Mouse (Mus musculus): ENCODE results near the gene Slc45a3.

DNA sequence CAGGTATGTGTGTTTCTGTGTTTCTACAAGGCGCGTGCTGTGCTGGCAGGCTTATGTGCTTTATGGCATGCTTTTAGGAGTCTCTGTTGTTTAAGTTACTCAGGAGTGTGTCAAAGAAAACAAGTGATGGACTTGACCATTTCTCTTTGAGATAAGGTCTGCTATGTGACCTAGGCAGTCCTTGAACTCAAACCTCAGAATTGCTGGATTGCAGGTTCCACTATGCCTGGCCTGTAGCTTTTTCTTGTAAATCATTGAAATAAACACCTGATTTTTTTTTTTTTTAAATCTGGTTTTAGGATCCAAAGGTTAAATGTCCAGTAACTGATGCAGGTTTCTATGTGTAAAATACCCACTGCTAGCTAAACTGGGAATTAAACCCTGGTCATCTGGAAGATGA lies 43.7 kb upstream of the Slc45a3 start:
- TF ChIP-seq MAX (IDR thresholded peaks at IDR 0.05; ENCODE audit: low read length) (no peak), ZC3H11A (IDR thresholded peaks at IDR 0.05; ENCODE audit: low read depth, low read length) (no peak), MYC (IDR thresholded peaks at IDR 0.05; ENCODE audit: low read depth, low read length) (no peak), POLR2AphosphoS2 (IDR thresholded peaks at IDR 0.05; ENCODE audit: low read length) (no peak), TAL1 (IDR thresholded peaks at IDR 0.05; ENCODE audit: low read length) (no peak)
